In the genomic region with DNA sequence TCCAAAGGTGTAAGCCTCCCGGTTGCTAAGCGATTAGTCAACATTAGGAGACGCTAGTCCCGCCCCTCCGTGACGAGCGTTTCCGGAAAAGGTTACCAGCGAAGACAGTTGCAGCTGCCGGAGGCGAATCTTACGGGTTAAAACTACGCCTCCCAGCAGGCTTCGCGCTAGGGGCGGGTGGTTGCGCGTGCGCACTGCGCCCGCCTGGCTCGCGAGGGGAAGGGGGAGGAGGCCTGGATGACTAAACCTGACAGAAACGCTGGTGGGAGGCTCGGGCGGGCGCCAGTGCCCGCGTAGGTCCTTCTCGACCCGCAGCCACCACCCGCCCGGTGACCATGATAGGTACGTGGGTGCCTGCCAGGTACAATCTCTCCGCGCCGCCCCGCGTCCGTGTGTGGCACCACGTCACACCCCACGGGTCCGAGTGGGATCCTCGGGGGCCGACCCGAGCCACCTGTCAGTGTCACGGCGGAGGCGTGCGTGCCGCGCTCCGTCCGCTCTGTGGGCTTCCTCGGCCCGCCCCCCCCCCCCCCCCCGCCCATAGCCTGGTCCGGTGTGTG, we compare ENCODE assay signal across 8 mouse cellular contexts. TPM values are rescaled to one million over a fixed set of nuclear protein-coding genes. Genes with fewer than 3 reads are reported as not detected.
DNase-seq lines count a peak whose midpoint lies in the region; ATAC-seq lines count a peak whose summit lies in the region.

A gene (minus strand): TSS at position 164 of the 560 bp plus-strand sequence.
A gene (plus strand): TSS at position 237 of the 560 bp plus-strand sequence.

- peak; percentile 99 for DNase-seq in adrenal gland, adult (ENCODE audit: inconsistent age in 2 of 2, low spot score in 1 of 2)
- peak; percentile 99 for DNase-seq in embryo, embryonic 10.5 days (ENCODE audit: low spot score)
- peak; percentile 98 for DNase-seq in gastrocnemius, postnatal 14 days
- DNase-seq in left cerebral cortex, postnatal 10 days (ENCODE audit: extremely low spot score in 1 of 2, low spot score in 2 of 2): peak; percentile 96 to 97
- peak; percentile 99 for DNase-seq in right cerebral cortex, postnatal 25 days
- peak; percentile 96 for DNase-seq in urinary bladder, postnatal 4 days (ENCODE audit: low spot score in 2 of 2)

- intact Hi-C loops in gastrocnemius, postnatal 14 days (cut with DNase I; ENCODE audit: low total_unique reads): no loop called here
- intact Hi-C loops in left cerebral cortex, postnatal 10 days (cut with DNase I): loop anchor here (5.0 kb wide), 1 partner anchor 187 kb away; no protein-coding TSS in a partner anchor

- ATAC-seq in inflammation-experienced regulatory T-cells, adult 6 months: peak; percentile 98
- ATAC-seq in megakaryocyte-erythroid progenitor cell, adult 5-6 weeks (replicated peaks; ENCODE audit: low FRiP score, low TSS enrichment, poor library complexity, severe bottlenecking): peak; percentile 96

RNA-seq across cellular contexts. Expression of the first gene that starts in this region (rescaled TPM):
- 1 to 10 TPM; 1.8 to 2.2 TPM for total RNA-seq in gastrocnemius, postnatal 14 days (2021)
- not detected for polyA plus RNA-seq in inflammation-experienced regulatory T-cells, adult 6 months (2017; shearing (Covaris generic))
- total RNA-seq in left cerebral cortex, postnatal 10 days (2021): 10 to 100 TPM; 10.6 to 13.6 TPM
- not detected in 2 replicates for total RNA-seq in megakaryocyte-erythroid progenitor cell, adult 5-6 weeks (2014; fragmentation: Nextera tagmentation)
- 1.7 TPM in 1 of 2 replicates, not detected in the other for total RNA-seq in megakaryocyte-erythroid progenitor cell, adult 5-6 weeks (2017)

RNA-seq across cellular contexts. Expression of the second gene that starts in this region (rescaled TPM):
- total RNA-seq in gastrocnemius, postnatal 14 days (2021): 10 to 100 TPM; 12.8 to 12.9 TPM
- under 1 TPM in 1 of 3 experiments, not detected in 2; 0.12 TPM for polyA plus RNA-seq in inflammation-experienced regulatory T-cells, adult 6 months (2017; shearing (Covaris generic))
- total RNA-seq in left cerebral cortex, postnatal 10 days (2021): 10 to 100 TPM; 15.1 to 16.9 TPM
- 3.1 and 9.2 TPM in 2 replicates for total RNA-seq in megakaryocyte-erythroid progenitor cell, adult 5-6 weeks (2014; fragmentation: Nextera tagmentation)
- total RNA-seq in megakaryocyte-erythroid progenitor cell, adult 5-6 weeks (2017): 2.7 and 5.9 TPM in 2 replicates

Comparison
In these comparisons a context has a peak if more than half of its experiments do, and no peak if none do; other contexts are left out.
1. Peak in every context shown above with its lines: DNase-seq and ATAC-seq.
2. Peak in ATAC-seq in inflammation-experienced regulatory T-cells, adult 6 months; RNA of the genes that start here not detected or under 1 TPM.